Mouse (Mus musculus): ENCODE measurements around the gene Gm5458. TPM values are rescaled to one million over a fixed set of nuclear protein-coding genes. Genes with fewer than 3 reads are reported as not detected.
A peak's percentile ranks its signal among the peaks of the same experiment; 100 is the strongest.
"Not testable (repeated sequence)": the region's sequence is repeated elsewhere in the genome, so short reads cannot be mapped to it uniquely, and the experiment has no call there.

Gm5458 gene
- total RNA-seq (2021), result not detected

DNA sequence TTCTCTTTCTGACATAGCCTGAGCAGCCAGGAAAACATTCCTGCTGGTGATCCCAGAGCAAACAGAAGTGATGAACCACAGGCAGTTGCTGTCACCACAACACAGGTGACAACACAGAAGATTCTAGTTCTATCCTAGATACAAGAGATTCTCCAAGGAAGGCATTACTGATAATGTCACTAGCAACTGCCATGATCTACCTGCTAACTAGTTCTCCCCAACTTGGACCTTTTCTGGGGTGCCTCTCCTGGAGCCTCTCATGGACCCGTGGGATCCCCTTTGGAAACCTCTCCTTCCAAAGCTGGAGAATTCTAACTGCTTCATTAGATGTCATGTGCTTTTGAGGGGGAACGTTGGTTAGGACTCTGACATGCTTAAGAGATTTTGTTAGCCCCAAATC, at the start of gene Gm5458:
Gene Gm5458, minus strand, starts transcription at position 101 of the 400 bp plus-strand sequence.
- intact Hi-C loops (cut with DNase I); DNase-seq (ENCODE audit: low spot score in 2 of 2): not testable (repeated sequence)

DNA sequence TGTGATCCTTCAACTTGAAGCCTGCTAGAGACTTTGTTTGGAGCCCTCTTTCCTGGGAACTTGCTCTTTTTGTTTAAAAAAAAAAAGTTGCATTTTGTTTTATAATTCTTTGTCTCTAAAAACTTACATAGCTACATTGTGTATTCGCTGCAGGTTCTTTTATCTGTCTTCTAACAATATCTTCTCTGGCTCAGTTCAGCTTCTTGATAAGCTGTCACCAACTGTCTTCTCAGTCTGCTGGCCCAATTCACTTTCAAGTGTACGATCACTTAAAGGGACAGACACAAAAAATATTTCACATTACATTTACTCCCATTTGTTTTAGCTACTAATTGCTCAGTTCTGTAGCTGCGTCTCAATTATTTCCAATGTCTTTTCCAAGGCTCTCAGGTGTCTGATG, 43.9 kb upstream of the Gm5458 start:
- intact Hi-C loops (cut with DNase I), result no loop called here
- DNase-seq (ENCODE audit: low spot score in 2 of 2), result no peak

DNA sequence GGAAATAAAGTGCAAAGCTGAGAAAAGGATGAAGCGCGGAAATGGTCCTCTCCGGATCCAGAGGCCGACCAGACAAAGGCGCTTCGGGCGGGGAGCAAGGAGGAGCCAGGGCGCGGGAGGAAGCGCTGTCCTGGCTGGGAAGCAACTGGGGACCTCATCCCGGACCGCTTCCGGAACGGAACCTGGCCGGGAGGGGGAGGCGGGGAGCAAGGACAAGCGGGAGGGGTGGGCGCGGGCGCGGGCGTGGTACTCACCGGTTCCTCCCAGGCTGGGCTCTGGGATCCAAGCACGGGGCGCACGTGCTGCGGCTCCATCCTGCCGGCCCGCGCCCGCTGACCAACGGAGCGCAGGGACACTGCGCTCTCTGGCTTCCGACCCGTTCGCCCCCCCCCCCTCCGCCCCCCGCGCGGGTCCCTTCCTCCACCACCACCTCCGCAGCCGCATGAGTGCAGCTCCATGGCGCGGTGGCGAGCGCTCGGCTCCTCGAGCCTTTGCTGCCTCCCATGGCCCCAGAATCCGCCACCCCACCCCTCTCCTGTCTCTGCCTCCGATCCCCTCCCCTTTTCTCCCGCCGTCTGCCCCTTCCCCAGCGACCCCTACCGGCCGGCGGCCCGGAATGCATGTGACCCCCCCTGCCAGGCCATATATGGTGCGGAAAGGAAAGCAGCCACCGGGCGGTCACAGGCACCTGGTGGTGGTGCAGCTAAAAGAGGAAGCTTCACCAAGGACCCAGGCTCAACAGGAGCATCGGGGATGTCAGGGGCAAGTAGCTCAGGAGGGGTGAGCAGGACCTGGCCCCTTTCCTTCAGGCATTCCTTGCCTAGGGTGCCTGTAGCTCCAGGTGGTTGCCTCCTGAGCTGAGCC, 17.3 kb downstream of the Gm5458 start, which contains the start of gene Gm2237:
Gene Gm2237, minus strand, starts transcription at position 332 of the 864 bp plus-strand sequence.
- intact Hi-C loops (cut with DNase I), result not testable (repeated sequence)
- DNase-seq (ENCODE audit: low spot score in 2 of 2), result peak; percentile 10 to 15

DNA sequence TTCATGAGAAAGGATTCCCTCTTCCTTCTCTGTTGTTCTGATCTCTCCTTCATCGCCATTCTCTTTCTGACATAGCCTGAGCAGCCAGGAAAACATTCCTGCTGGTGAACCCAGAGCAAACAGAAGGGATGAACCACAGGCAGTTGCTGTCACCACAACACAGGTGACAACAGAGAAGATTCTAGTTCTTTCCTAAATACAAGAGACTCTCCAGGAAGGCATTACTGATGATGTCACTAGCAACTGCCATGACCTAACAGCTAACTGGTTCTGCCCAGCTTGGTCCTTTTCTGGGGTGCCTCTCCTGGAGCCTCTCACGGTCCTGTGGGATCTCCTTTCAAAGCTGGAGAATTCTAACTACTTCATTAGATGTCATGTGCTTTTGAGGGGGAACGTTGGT, 52.5 kb downstream of the Gm5458 start, which contains the start of gene Gm2244:
Gene Gm2244, minus strand, starts transcription at position 101 of the 400 bp plus-strand sequence.
- intact Hi-C loops (cut with DNase I); DNase-seq (ENCODE audit: low spot score in 2 of 2): not testable (repeated sequence)

Other genes with a start within 250 kb of the Gm5458 start
- gene Gm21738, start 183.7 kb downstream of the Gm5458 start, total RNA-seq (2021), result not detected
- not detected for gene Gm2244, start 52.6 kb downstream of the Gm5458 start, total RNA-seq (2021)
- 1 to 10 TPM; 2.4 to 2.9 TPM for gene Gm2237, start 17.4 kb downstream of the Gm5458 start, total RNA-seq (2021)
- gene Nid2, start 148.7 kb upstream of the Gm5458 start, total RNA-seq (2021), result 1 to 10 TPM; 1.9 to 2.5 TPM
- 10 to 100 TPM; 41.5 to 44.0 TPM for gene Rtraf, start 221.2 kb upstream of the Gm5458 start, total RNA-seq (2021)